Mouse (Mus musculus) adrenal gland, adult 8-10 months (tissue): ENCODE results near the gene Car7. TPM values are rescaled to one million over a fixed set of nuclear protein-coding genes. Genes with fewer than 3 reads are reported as not detected.
A peak's percentile ranks its signal among the peaks of the same experiment; 100 is the strongest.
"Not testable (repeated sequence)": the region's sequence is repeated elsewhere in the genome, so short reads cannot be mapped to it uniquely, and the experiment has no call there.

Experiments used
- DNase-seq: peaks from one replicate; pipeline ENCODE4 v3.0.0; 2022
- total RNA-seq, 4 experiments: library from RNA; stranded (reverse); gene quantifications; 2 replicates each; pipeline ENCODE4 v1.2.4; 2022

Car7 gene
- total RNA-seq, 4 experiments from 2014 or later, result 1.7 to 5.6 (median 3.2) TPM

DNA sequence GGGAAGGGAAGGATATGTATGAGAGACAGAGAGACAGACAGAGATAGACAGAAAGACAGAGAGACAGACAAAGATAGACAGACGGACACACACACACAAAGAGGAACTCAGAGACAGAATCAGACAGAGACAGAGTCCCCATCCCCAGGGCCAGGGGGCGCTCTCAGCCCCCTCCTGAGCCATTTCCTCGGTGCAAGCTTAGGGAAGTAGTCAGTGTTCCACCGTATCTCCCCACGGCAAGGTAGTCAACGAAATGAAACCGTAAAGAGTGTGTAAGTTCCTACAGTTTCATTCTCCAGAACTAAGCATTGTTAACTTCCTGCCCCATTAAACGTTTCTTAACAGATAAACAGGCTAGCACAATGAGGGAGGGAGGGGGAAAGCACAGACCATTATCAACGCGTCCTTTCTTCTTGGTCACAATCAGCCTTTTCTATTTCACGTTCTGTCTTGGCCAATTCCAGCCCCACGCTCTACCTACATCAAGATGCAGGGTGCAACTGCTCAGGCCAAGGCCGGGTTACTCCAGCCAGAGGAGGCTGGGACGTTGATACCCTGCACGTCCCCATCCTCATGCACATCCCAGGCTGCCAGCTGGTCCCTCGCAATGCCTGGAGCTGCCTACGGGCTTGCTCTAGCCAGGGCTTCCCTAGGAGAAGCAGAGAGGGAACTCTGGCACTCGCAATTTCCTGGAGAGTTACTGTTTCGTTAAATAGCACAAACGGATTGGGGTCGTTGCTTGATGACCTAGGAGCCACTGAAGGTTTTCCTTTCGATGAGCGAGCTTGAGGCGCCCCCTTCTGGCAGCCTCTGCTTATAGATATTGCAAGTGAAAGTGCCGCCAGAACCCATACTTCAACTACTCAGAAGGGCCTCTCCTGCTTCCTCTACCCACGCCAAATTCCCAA is 36.2 kb downstream of the Car7 start:
- peak; percentile 60 for DNase-seq

DNA sequence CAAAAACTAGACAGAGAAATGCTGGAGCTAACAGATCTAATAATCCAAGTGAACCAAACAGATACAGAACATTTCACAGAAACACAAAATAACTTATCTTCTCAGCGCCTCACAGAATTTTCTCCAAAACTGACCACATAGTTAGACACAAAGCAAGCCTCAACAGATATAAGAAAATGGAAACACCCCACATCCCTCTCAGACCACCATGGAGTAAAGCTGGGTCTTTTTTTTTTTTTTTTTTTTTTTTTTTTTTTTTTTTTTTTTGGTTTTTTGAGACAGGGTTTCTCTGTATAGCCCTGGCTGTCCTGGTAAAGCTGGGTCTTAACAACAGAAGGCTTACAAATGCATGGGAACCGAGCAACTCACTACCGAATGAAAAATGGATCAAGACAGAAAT is 42.3 kb downstream of the Car7 start:
- DNase-seq, result no peak

- not testable (repeated sequence) for DNase-seq
Measured at GRCm38 (mm10) chr8:104577606-104578005, 43.1 kb downstream of the Car7 start.

GRCm38 (mm10) chr8:104584522-104584921 is 50.0 kb downstream of the Car7 start:
- no peak for DNase-seq

GRCm38 (mm10) chr8:104590284-104590683 is 55.8 kb downstream of the Car7 start:
- no peak for DNase-seq

DNA sequence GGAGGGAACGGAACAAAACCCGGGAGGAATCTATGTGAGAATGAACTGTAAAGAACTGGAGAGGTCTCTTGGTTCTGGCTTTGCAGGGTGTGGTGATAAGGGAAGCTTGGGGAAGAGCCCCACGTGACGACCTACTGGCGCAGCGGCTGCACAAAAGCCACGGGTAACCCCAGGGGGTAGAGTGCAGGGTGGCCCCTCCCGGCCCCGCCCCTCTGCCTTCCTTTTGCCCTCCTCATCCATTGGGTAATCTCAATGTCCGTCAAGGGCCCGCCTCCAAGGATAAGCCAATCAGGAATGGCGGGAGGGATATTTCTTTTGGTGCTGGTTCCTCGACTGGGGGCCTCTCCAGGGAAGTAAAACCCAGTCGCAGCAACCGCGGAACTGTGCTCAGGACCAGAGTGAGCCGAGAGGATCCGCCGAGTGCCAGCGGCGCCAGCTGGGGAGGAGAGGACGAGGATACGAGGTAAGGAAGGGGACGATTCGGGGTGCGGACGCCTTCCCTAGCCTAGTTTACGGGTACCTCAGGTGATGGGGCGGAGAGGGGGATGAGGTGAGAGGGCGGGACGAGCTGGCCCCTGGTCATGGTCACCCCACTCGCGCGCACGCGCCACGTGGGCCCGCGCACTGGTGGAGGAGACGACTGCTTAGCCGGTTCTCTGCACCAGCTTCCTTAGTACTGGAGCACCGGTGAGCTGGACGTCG is 56.8 kb downstream of the Car7 start, which contains the start of gene Pdp2:
Pdp2 (plus strand) TSS at position 319 of the 702 bp plus-strand sequence.
- peak; percentile 94 for DNase-seq

DNA sequence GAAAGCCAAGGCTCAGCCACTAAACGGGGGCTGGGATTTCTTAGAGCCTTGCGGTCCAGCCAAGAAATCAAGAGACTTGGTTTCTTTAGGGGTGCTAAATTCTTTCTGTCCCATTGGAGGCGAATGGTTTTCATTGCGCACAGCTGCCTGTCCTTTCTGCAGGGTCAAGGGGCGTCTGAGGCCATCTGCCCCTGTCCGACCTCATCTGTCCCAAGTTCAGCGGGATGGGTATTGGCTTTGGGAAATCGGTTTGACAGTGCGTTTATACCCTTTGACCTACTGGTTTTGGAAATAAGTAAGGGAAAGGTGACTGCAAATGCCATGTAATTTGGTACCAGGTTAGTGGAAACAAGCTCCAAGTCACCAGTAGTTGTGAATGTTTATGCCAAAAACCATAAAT is 57.4 kb downstream of the Car7 start:
- no peak for DNase-seq

- DNase-seq, result no peak
Measured at GRCm38 (mm10) chr8:104592566-104592965, 58.1 kb downstream of the Car7 start.

GRCm38 (mm10) chr8:104593536-104594325 is 59.2 kb downstream of the Car7 start:
- DNase-seq, result no peak

- no peak for DNase-seq
Measured at GRCm38 (mm10) chr8:104594611-104595362, 60.3 kb downstream of the Car7 start.

DNA sequence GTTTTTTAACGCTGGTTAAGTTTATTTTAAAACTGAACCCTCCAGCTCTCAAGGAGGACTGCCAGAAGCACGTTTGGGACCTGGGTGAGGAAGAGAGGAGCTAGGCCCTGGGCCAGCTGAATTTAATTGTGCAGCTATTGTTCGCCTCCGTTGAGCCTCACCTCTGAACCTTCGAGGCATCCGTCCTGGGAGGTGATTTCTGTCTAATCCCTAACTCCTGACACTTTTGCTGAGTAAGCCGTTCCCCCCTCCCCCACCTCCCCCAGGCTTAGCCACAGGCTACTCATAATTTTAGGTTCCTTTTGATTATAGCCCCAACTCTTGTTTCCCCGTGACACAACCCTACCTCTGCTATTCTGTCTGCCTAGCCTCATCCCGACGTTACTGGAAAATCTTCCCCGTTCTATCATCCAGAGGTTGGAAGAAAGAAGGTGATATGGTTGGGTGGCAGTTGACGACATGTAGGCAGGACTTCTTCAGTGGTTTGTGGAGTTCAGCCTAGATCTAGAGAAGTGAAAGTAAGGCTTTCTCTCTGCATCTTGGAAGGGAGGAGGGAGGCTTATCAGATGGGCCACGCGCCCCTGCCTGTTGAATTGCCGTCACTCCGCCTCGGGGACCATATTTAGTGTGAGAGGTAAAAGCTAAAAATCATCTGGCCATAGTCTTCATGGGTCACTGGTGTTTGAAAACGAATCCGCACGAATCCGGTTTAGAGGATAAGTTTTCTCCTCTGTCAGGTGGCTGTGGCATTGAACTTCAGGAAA is 61.5 kb downstream of the Car7 start:
- no peak for DNase-seq

DNA sequence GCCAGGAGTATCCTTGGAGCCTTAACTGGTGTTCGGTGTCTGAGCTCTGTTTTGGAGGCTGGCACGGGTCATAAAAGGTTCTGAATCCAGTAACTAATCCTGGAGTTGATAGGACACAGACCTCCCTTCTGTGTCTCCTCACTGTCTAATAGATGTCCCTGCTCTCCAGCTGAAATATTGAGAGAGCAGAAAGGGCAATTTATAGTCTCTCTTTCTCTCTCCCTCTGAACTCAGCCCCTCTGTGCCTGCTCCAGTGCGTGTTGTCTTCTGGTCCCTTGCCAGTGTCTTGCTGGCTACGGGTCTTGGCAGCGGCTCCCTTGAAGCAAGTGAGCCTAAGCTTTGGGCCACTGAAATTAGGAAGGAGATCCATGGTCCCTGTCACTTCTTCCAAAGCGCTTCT is 63.2 kb downstream of the Car7 start:
- no peak for DNase-seq

- DNase-seq, result no peak
Measured at GRCm38 (mm10) chr8:104598496-104598895, 64.0 kb downstream of the Car7 start.

Other genes starting within 250 kb of the Car7 start
- under 1 TPM; 0.27 to 0.87 (median 0.59) TPM for gene Cmtm2a, start 241.5 kb upstream of the Car7 start, total RNA-seq
- under 1 TPM in 2 of 4 experiments, not detected in 2; 0.24 to 0.43 TPM for gene Gm45711, start 224.6 kb upstream of the Car7 start, total RNA-seq
- under 1 TPM in 3 of 4 experiments, not detected in 1; 0.24 to 0.40 (median 0.26) TPM for gene Cmtm1, start 224.5 kb upstream of the Car7 start, total RNA-seq
- not detected for gene Gm11020, start 213.1 kb upstream of the Car7 start, total RNA-seq
- 1 to 10 TPM in 1 of 4 experiments, under 1 TPM in 1, not detected in 2; 0.38 to 1.1 TPM for gene Cmtm2b, start 212.5 kb upstream of the Car7 start, total RNA-seq
- 100 to 1,000 TPM in 2 of 4 experiments, 10 to 100 TPM in 2; 54.3 to 135 (median 96.8) TPM for gene Cmtm3, start 195.3 kb upstream of the Car7 start, total RNA-seq
- gene Cmtm4, start 138.9 kb upstream of the Car7 start, total RNA-seq, result 10 to 100 TPM; 41.3 to 57.6 (median 54.9) TPM
- gene Dync1li2, start 91.6 kb upstream of the Car7 start, total RNA-seq, result 100 to 1,000 TPM; 115 to 200 (median 123) TPM
- gene Terb1, start 24.8 kb upstream of the Car7 start, total RNA-seq, result under 1 TPM in 2 of 4 experiments, not detected in 2; 0.16 to 0.52 TPM
- gene Nae1, start 52 bp upstream of the Car7 start, total RNA-seq, result 10 to 100 TPM; 40.5 to 66.3 (median 47.3) TPM
- gene Pdp2, start 56.8 kb downstream of the Car7 start, total RNA-seq, result 10 to 100 TPM; 31.7 to 43.6 (median 38.0) TPM
- gene Cdh16, start 89.7 kb downstream of the Car7 start, total RNA-seq, result under 1 TPM in 1 of 4 experiments, not detected in 3; 0.24 TPM
- 10 to 100 TPM in 2 of 4 experiments, 1 to 10 TPM in 2; 2.7 to 16.3 (median 7.6) TPM for gene Rrad, start 96.6 kb downstream of the Car7 start, total RNA-seq
- gene Ciao2b, start 107.3 kb downstream of the Car7 start, total RNA-seq, result 10 to 100 TPM; 33.1 to 44.9 (median 41.1) TPM
- under 1 TPM in 1 of 4 experiments, not detected in 3; 0.17 TPM for gene Ces2a, start 199.3 kb downstream of the Car7 start, total RNA-seq